Mouse (Mus musculus): Measurements from ENCODE around the gene Cpxm2. TPM values are rescaled to one million over a fixed set of nuclear protein-coding genes. Genes with fewer than 3 reads are reported as not detected.

Cpxm2 gene
- polyA plus RNA-seq, 2 experiments: 31.4 to 47.1 TPM

GRCm38 (mm10) chr7:132026671-132027070 is 127.9 kb downstream of the Cpxm2 start:
- H3K9me3 ChIP-seq (ENCODE audit: control insufficient read depth, low read length): no peaks in the 10 kb centered on the region
- no peak for ATAC-seq (ENCODE audit: low FRiP score, low read depth)
- no peaks in the 10 kb centered on the region for H3K27me3 ChIP-seq (ENCODE audit: control insufficient read depth, insufficient read depth, low read length)
- 63% methylated on average over 6 of the region's 6 CpGs for WGBS
- no peak for TF ChIP-seq POLR2A (IDR thresholded peaks at IDR 0.05; ENCODE audit: borderline replicate concordance, extremely low read depth, insufficient read depth, insufficient read length)
- peaks cover 3% of the 10 kb centered on the region; the same call in 1 of the 2 replicates for H3K4me1 ChIP-seq (ENCODE audit: control insufficient read depth, insufficient read depth, low read length)
- no peak overlapping the region for H3K9ac ChIP-seq (ENCODE audit: low read depth, low read length, severe bottlenecking)
- H3K36me3 ChIP-seq (ENCODE audit: control insufficient read depth, insufficient read depth, low read length): no peaks in the 10 kb centered on the region
- no peak overlapping the region for H3K4me3 ChIP-seq (replicated peaks; ENCODE audit: low read length)
- no peak overlapping the region for H3K27ac ChIP-seq (replicated peaks; ENCODE audit: low read depth, low read length)
- no peak overlapping the region for H3K4me2 ChIP-seq (replicated peaks; ENCODE audit: low read depth, low read length, severe bottlenecking)
- DNase-seq (ENCODE audit: low spot score): no peak

GRCm38 (mm10) chr7:132025591-132025990 is 128.9 kb downstream of the Cpxm2 start:
- 69% methylated on average over 6 of the region's 6 CpGs for WGBS
- ATAC-seq (ENCODE audit: low FRiP score, low read depth) (no peak), DNase-seq (ENCODE audit: low spot score) (no peak)
- H3K27me3 ChIP-seq (ENCODE audit: control insufficient read depth, insufficient read depth, low read length): no peaks in the 10 kb centered on the region
- no peak overlapping the region for H3K4me2 ChIP-seq (replicated peaks; ENCODE audit: low read depth, low read length, severe bottlenecking)
- no peak overlapping the region for H3K27ac ChIP-seq (replicated peaks; ENCODE audit: low read depth, low read length)
- no peak overlapping the region for H3K9ac ChIP-seq (ENCODE audit: low read depth, low read length, severe bottlenecking)
- H3K9me3 ChIP-seq (ENCODE audit: control insufficient read depth, low read length): no peaks in the 10 kb centered on the region
- no peaks in the 10 kb centered on the region for H3K36me3 ChIP-seq (ENCODE audit: control insufficient read depth, insufficient read depth, low read length)
- no peak overlapping the region for H3K4me3 ChIP-seq (replicated peaks; ENCODE audit: low read length)
- H3K4me1 ChIP-seq (ENCODE audit: control insufficient read depth, insufficient read depth, low read length): peaks cover 3% of the 10 kb centered on the region; the same call in 1 of the 2 replicates
- TF ChIP-seq POLR2A (IDR thresholded peaks at IDR 0.05; ENCODE audit: borderline replicate concordance, extremely low read depth, insufficient read depth, insufficient read length): no peak

- ATAC-seq (ENCODE audit: low FRiP score, low read depth) (no peak), DNase-seq (ENCODE audit: low spot score) (no peak)
- no peak overlapping the region for H3K4me3 ChIP-seq (replicated peaks; ENCODE audit: low read length)
- no peak overlapping the region for H3K4me2 ChIP-seq (replicated peaks; ENCODE audit: low read depth, low read length, severe bottlenecking)
- 0 out of 2 replicates have a peak, but pooled peaks cover 2% of the 10 kb centered on the region for H3K9me3 ChIP-seq (ENCODE audit: control insufficient read depth, low read length)
- 49% methylated on average over 3 of the region's 3 CpGs for WGBS
- H3K27ac ChIP-seq (replicated peaks; ENCODE audit: low read depth, low read length): no peak overlapping the region
- H3K4me1 ChIP-seq (ENCODE audit: control insufficient read depth, insufficient read depth, low read length): no peaks in the 10 kb centered on the region
- H3K27me3 ChIP-seq (ENCODE audit: control insufficient read depth, insufficient read depth, low read length): no peaks in the 10 kb centered on the region
- H3K36me3 ChIP-seq (ENCODE audit: control insufficient read depth, insufficient read depth, low read length): no peaks in the 10 kb centered on the region
- TF ChIP-seq POLR2A (IDR thresholded peaks at IDR 0.05; ENCODE audit: borderline replicate concordance, extremely low read depth, insufficient read depth, insufficient read length): no peak
- no peak overlapping the region for H3K9ac ChIP-seq (ENCODE audit: low read depth, low read length, severe bottlenecking)
Measured at GRCm38 (mm10) chr7:132015933-132016332, 138.6 kb downstream of the Cpxm2 start.

- no peak for DNase-seq (ENCODE audit: low spot score)
- WGBS: 9% methylated on average over 3 of the region's 3 CpGs
- Histone ChIP-seq H3K9ac (ENCODE audit: low read depth, low read length, severe bottlenecking) (no peak overlapping the region), H3K4me1 (ENCODE audit: control insufficient read depth, insufficient read depth, low read length) (no peaks in the 10 kb centered on the region), H3K36me3 (ENCODE audit: control insufficient read depth, insufficient read depth, low read length) (no peaks in the 10 kb centered on the region), H3K9me3 (ENCODE audit: control insufficient read depth, low read length) (0 out of 2 replicates have a peak, but pooled peaks cover 2% of the 10 kb centered on the region), H3K4me2 (replicated peaks; ENCODE audit: low read depth, low read length, severe bottlenecking) (no peak overlapping the region), H3K27ac (replicated peaks; ENCODE audit: low read depth, low read length) (no peak overlapping the region), H3K27me3 (ENCODE audit: control insufficient read depth, insufficient read depth, low read length) (no peaks in the 10 kb centered on the region), H3K4me3 (replicated peaks; ENCODE audit: low read length) (no peak overlapping the region)
- no peak for TF ChIP-seq POLR2A (IDR thresholded peaks at IDR 0.05; ENCODE audit: borderline replicate concordance, extremely low read depth, insufficient read depth, insufficient read length)
- ATAC-seq (ENCODE audit: low FRiP score, low read depth): no peak
Measured at GRCm38 (mm10) chr7:132015193-132015592, 139.3 kb downstream of the Cpxm2 start.

- Histone ChIP-seq H3K9ac (ENCODE audit: low read depth, low read length, severe bottlenecking) (no peak overlapping the region), H3K4me3 (replicated peaks; ENCODE audit: low read length) (no peak overlapping the region), H3K36me3 (ENCODE audit: control insufficient read depth, insufficient read depth, low read length) (no peaks in the 10 kb centered on the region), H3K9me3 (ENCODE audit: control insufficient read depth, low read length) (no peaks in the 10 kb centered on the region), H3K27ac (replicated peaks; ENCODE audit: low read depth, low read length) (no peak overlapping the region), H3K4me2 (replicated peaks; ENCODE audit: low read depth, low read length, severe bottlenecking) (no peak overlapping the region), H3K4me1 (ENCODE audit: control insufficient read depth, insufficient read depth, low read length) (no peaks in the 10 kb centered on the region), H3K27me3 (ENCODE audit: control insufficient read depth, insufficient read depth, low read length) (no peaks in the 10 kb centered on the region)
- WGBS: 78% methylated on average over 5 of the region's 5 CpGs
- TF ChIP-seq POLR2A (IDR thresholded peaks at IDR 0.05; ENCODE audit: borderline replicate concordance, extremely low read depth, insufficient read depth, insufficient read length): no peak
- DNase-seq (ENCODE audit: low spot score): no peak
- no peak for ATAC-seq (ENCODE audit: low FRiP score, low read depth)
Measured at GRCm38 (mm10) chr7:132013970-132014369, 140.6 kb downstream of the Cpxm2 start.
